8 mouse cellular contexts compared by ENCODE assay signal in genomic region chr13:44731727-44732441, GRCm38 (mm10). TPM values are rescaled to one million over a fixed set of nuclear protein-coding genes. Genes with fewer than 3 reads are reported as not detected.
A peak's percentile ranks its signal among the peaks of the same experiment; 100 is the strongest.
DNase-seq lines count a peak whose midpoint lies in the region; ATAC-seq and TF ChIP-seq lines count a peak whose summit lies in the region.

No protein-coding gene starts in this region.

- H3K4me1 ChIP-seq in heart, embryonic 13.5 days, result peaks cover 44% of the 10 kb centered on the region
- H3K4me1 ChIP-seq in G1E (ENCODE audit: insufficient read depth, low read depth, low read length), result peaks cover 43% of the 10 kb centered on the region
- H3K4me1 ChIP-seq in forebrain, embryonic 11.5 days (replicated peaks; ENCODE audit: control insufficient read depth, insufficient read depth, low read length), result peaks cover 14% of the 10 kb centered on the region; the same call in 1 of the 2 replicates
- peaks cover 12% of the 10 kb centered on the region; the same call in 1 of the 2 replicates for H3K4me1 ChIP-seq in limb, embryonic 11.5 days (ENCODE audit: control insufficient read depth, insufficient read depth, low read length)
- H3K4me1 ChIP-seq in neural tube, embryonic 14.5 days (ENCODE audit: control insufficient read depth, insufficient read depth, low read length), result peaks cover 12% of the 10 kb centered on the region

- H3K27ac ChIP-seq in heart, embryonic 13.5 days (replicated peaks), result peak overlapping the region; percentile 97
- H3K27ac ChIP-seq in forebrain, embryonic 11.5 days (ENCODE audit: low read depth, low read length), result no peak overlapping the region
- H3K27ac ChIP-seq in limb, embryonic 11.5 days (replicated peaks; ENCODE audit: low read depth, low read length), result no peak overlapping the region
- H3K27ac ChIP-seq in neural tube, embryonic 14.5 days (ENCODE audit: low read depth, low read length), result no peak overlapping the region

- peak overlapping the region; percentile 85 for H3K4me3 ChIP-seq in heart, embryonic 13.5 days
- H3K4me3 ChIP-seq in G1E (ENCODE audit: low read depth, low read length), result peak overlapping the region; percentile 86
- H3K4me3 ChIP-seq in forebrain, embryonic 11.5 days (ENCODE audit: low read depth, low read length), result peak overlapping the region; percentile 74
- peak overlapping the region; percentile 80 for H3K4me3 ChIP-seq in limb, embryonic 11.5 days (ENCODE audit: low read depth, low read length)
- H3K4me3 ChIP-seq in neural tube, embryonic 14.5 days (ENCODE audit: low read depth, low read length), result peak overlapping the region; percentile 80

- peak overlapping the region; percentile 83 for H3K4me2 ChIP-seq in heart, embryonic 13.5 days
- H3K4me2 ChIP-seq in forebrain, embryonic 11.5 days (ENCODE audit: low read depth, low read length, severe bottlenecking), result peak overlapping the region; percentile 94
- H3K4me2 ChIP-seq in limb, embryonic 11.5 days (ENCODE audit: low read depth, severe bottlenecking), result peak overlapping the region; percentile 68
- peak overlapping the region; percentile 91 for H3K4me2 ChIP-seq in neural tube, embryonic 14.5 days (ENCODE audit: low read depth, low read length)

- H3K36me3 ChIP-seq in heart, embryonic 13.5 days, result no peaks in the 10 kb centered on the region
- peaks cover 14% of the 10 kb centered on the region for H3K36me3 ChIP-seq in G1E (replicated peaks)
- H3K36me3 ChIP-seq in forebrain, embryonic 11.5 days (ENCODE audit: control insufficient read depth, insufficient read depth, low read length), result no peaks in the 10 kb centered on the region
- no peaks in the 10 kb centered on the region for H3K36me3 ChIP-seq in limb, embryonic 11.5 days (ENCODE audit: control insufficient read depth, insufficient read depth, low read length)
- no peaks in the 10 kb centered on the region for H3K36me3 ChIP-seq in neural tube, embryonic 14.5 days (ENCODE audit: control insufficient read depth, insufficient read depth, low read length)

- no peak for DNase-seq in heart, postnatal 25 days (ENCODE audit: low spot score)
- DNase-seq in G1E (ENCODE audit: low spot score), result no peak
- DNase-seq in forebrain, embryonic 11.5 days (ENCODE audit: low spot score), result no peak
- no peak for DNase-seq in limb, embryonic 11.5 days (ENCODE audit: low spot score)
- no peak for DNase-seq in gastrocnemius, adult 18-20 months (ENCODE audit: low spot score)
- no peak for DNase-seq in urinary bladder, postnatal 25 days (ENCODE audit: low spot score)

- no peaks in the 10 kb centered on the region for H3K9me3 ChIP-seq in heart, embryonic 13.5 days
- H3K9me3 ChIP-seq in G1E (replicated peaks), result no peaks in the 10 kb centered on the region
- H3K9me3 ChIP-seq in forebrain, embryonic 11.5 days (ENCODE audit: control insufficient read depth, low read length), result no peaks in the 10 kb centered on the region
- no peaks in the 10 kb centered on the region for H3K9me3 ChIP-seq in limb, embryonic 11.5 days (ENCODE audit: control insufficient read depth, low read length)
- H3K9me3 ChIP-seq in neural tube, embryonic 14.5 days (ENCODE audit: control insufficient read depth, low read length), result no peaks in the 10 kb centered on the region

- under 1% methylated on average over 16 of the region's 16 CpGs for WGBS in heart, embryonic 13.5 days
- under 1% methylated on average over 16 of the region's 16 CpGs for WGBS in forebrain, embryonic 11.5 days
- under 1% methylated on average over 16 of the region's 16 CpGs for WGBS in limb, embryonic 11.5 days
- 0% methylated on average over 16 of the region's 16 CpGs for WGBS in neural tube, embryonic 14.5 days

- ATAC-seq in heart, embryonic 13.5 days (ENCODE audit: extremely low read depth, insufficient number of reproducible peaks, low FRiP score, low TSS enrichment), result no peak
- ATAC-seq in G1E (ENCODE audit: extremely low read depth, insufficient number of reproducible peaks, low FRiP score, poor library complexity, severe bottlenecking), result no peak
- no peak for ATAC-seq in forebrain, embryonic 11.5 days (replicated peaks; ENCODE audit: low FRiP score)
- no peak for ATAC-seq in limb, embryonic 11.5 days (ENCODE audit: insufficient number of reproducible peaks, low FRiP score, low TSS enrichment, low read depth)
- no peak for ATAC-seq in neural tube, embryonic 14.5 days (ENCODE audit: low read depth)

- H3K27me3 ChIP-seq in heart, embryonic 13.5 days (replicated peaks), result no peaks in the 10 kb centered on the region
- no peaks in the 10 kb centered on the region for H3K27me3 ChIP-seq in G1E (ENCODE audit: insufficient read depth, low read length)
- H3K27me3 ChIP-seq in forebrain, embryonic 11.5 days (ENCODE audit: control insufficient read depth, insufficient read depth, low read length), result no peaks in the 10 kb centered on the region
- no peaks in the 10 kb centered on the region for H3K27me3 ChIP-seq in limb, embryonic 11.5 days (ENCODE audit: control insufficient read depth, insufficient read depth, low read length)
- no peaks in the 10 kb centered on the region for H3K27me3 ChIP-seq in neural tube, embryonic 14.5 days (ENCODE audit: control insufficient read depth, insufficient read depth, low read length)

- TF ChIP-seq CTCF in G1E (IDR thresholded peaks at IDR 0.05; ENCODE audit: low read depth, low read length), result no peak

- peak overlapping the region; percentile 95 for H3K9ac ChIP-seq in heart, embryonic 13.5 days
- H3K9ac ChIP-seq in forebrain, embryonic 11.5 days (ENCODE audit: low read length), result peak overlapping the region; percentile 86
- H3K9ac ChIP-seq in limb, embryonic 11.5 days (ENCODE audit: low read length), result peak overlapping the region; percentile 68
- H3K9ac ChIP-seq in neural tube, embryonic 14.5 days (replicated peaks; ENCODE audit: low read depth, low read length), result peak overlapping the region; percentile 74

- intact Hi-C loops in heart, postnatal 25 days (cut with DNase I), result loop anchor here (2.0 to 5.0 kb wide), 5 partner anchors 55 to 870 kb away; no protein-coding TSS in a partner anchor

RNA-seq across cellular contexts. Expression of gene Jarid2, which starts 2.6 kb away (rescaled TPM):
- 21.1 and 24.2 TPM in 2 replicates for polyA plus RNA-seq in heart, embryonic 13.5 days (2015; fragmentation: Nextera tagmentation; extraction: Ambion mirVana)
- total RNA-seq in heart, postnatal 25 days (2021), result 10 to 100 TPM; 32.5 to 33.2 TPM
- total RNA-seq in G1E (2014; fragmentation: Nextera tagmentation) (93.6 and 104 TPM in 2 replicates), G1E (2017) (23.4 and 29.9 TPM in 2 replicates)
- 39.5 and 42.3 TPM in 2 replicates for polyA plus RNA-seq in G1E (2012)
- polyA plus RNA-seq in forebrain, embryonic 11.5 days (2014; fragmentation: Nextera tagmentation; extraction: Ambion mirVana), result 40.8 and 43.6 TPM in 2 replicates
- 34.5 and 37.6 TPM in 2 replicates for polyA plus RNA-seq in limb, embryonic 11.5 days (2014; fragmentation: Nextera tagmentation; extraction: Ambion mirVana)
- 28.0 and 29.5 TPM in 2 replicates for polyA plus RNA-seq in neural tube, embryonic 14.5 days (2014; fragmentation: Nextera tagmentation; extraction: Ambion mirVana)
- total RNA-seq in gastrocnemius, adult 18-20 months (2021), result 10 to 100 TPM; 17.4 to 20.0 TPM
